Mouse (Mus musculus): ENCODE results near the gene Map2. TPM values are rescaled to one million over a fixed set of nuclear protein-coding genes. Genes with fewer than 3 reads are reported as not detected.

Map2 gene
- polyA plus RNA-seq, 1 experiment from 2014 or later, result 12.7 TPM

DNA sequence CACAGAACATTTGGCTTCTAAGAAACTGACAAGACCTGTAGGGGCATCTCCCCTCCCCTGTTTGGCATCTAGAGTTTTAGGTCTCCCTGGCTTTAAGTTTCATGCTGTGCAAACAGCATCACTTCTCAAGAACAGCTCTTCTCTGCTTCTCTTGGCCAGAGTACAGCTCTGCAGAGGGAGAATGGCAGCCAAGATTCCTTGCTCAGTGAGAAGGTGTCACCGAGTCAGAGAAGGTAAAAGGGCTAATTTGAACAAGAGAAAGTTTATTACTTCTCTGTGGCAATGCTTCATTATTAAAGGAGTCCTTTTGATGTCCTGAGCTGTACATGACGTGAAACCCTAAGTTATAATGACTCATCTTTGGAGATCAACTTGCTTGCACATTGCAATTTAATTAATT is 10.4 kb upstream of the Map2 start:
- DNase-seq (ENCODE audit: low spot score) (no peak), ATAC-seq (replicated peaks; ENCODE audit: low FRiP score, low TSS enrichment, low read depth) (no peak)
- Histone ChIP-seq H3K9me3 (ENCODE audit: control insufficient read depth, low read length) (no peaks in the 10 kb centered on the region), H3K4me1 (replicated peaks; ENCODE audit: control insufficient read depth, insufficient read depth, low read length) (no peaks in the 10 kb centered on the region), H3K27me3 (replicated peaks; ENCODE audit: control insufficient read depth, insufficient read depth, low read length) (no peaks in the 10 kb centered on the region), H3K4me2 (ENCODE audit: low read length) (no peak overlapping the region), H3K36me3 (ENCODE audit: control insufficient read depth, insufficient read depth, low read length) (no peaks in the 10 kb centered on the region), H3K9ac (ENCODE audit: low read length) (no peak overlapping the region), H3K27ac (ENCODE audit: low read depth) (no peak overlapping the region), H3K4me3 (ENCODE audit: low read depth, low read length) (no peak overlapping the region)
- WGBS, result 68% methylated on average over 2 of the region's 2 CpGs

- no peaks in the 10 kb centered on the region for H3K4me1 ChIP-seq (replicated peaks; ENCODE audit: control insufficient read depth, insufficient read depth, low read length)
- H3K4me3 ChIP-seq (ENCODE audit: low read depth, low read length), result no peak overlapping the region
- no peak overlapping the region for H3K4me2 ChIP-seq (ENCODE audit: low read length)
- no peaks in the 10 kb centered on the region for H3K9me3 ChIP-seq (ENCODE audit: control insufficient read depth, low read length)
- H3K27me3 ChIP-seq (replicated peaks; ENCODE audit: control insufficient read depth, insufficient read depth, low read length), result no peaks in the 10 kb centered on the region
- no peak overlapping the region for H3K9ac ChIP-seq (ENCODE audit: low read length)
- H3K36me3 ChIP-seq (ENCODE audit: control insufficient read depth, insufficient read depth, low read length), result no peaks in the 10 kb centered on the region
- 58% methylated on average over 5 of the region's 5 CpGs for WGBS
- DNase-seq (ENCODE audit: low spot score) (no peak), ATAC-seq (replicated peaks; ENCODE audit: low FRiP score, low TSS enrichment, low read depth) (no peak)
- H3K27ac ChIP-seq (ENCODE audit: low read depth), result no peak overlapping the region
Measured at GRCm38 (mm10) chr1:66168722-66169121, 6.4 kb upstream of the Map2 start.

DNA sequence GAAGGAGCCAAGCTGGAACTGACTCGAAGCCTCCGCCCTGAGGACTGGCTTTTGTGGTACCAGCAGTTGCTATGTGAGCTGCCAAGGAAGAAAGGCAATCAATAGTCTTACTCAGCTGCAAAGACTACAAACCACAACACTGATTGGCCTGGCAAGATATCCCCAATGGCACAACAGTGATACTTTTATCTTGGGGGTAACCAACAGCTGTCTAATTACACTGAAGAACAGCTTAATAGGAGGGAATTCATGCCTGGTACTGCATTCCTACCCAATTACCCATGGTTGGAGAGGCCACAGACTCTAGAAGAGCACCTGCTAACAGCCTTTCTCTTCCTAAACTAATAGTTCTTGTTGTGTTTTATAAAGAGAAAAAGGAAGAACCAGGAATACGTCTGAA is 2.9 kb upstream of the Map2 start:
- DNase-seq (ENCODE audit: low spot score), result no peak
- no peak overlapping the region for H3K27ac ChIP-seq (ENCODE audit: low read depth)
- H3K36me3 ChIP-seq (ENCODE audit: control insufficient read depth, insufficient read depth, low read length), result no peaks in the 10 kb centered on the region
- 0 out of 2 replicates have a peak, but pooled peaks cover 8% of the 10 kb centered on the region for H3K27me3 ChIP-seq (replicated peaks; ENCODE audit: control insufficient read depth, insufficient read depth, low read length)
- peaks cover 6% of the 10 kb centered on the region; the same call in 1 of the 2 replicates for H3K4me1 ChIP-seq (replicated peaks; ENCODE audit: control insufficient read depth, insufficient read depth, low read length)
- WGBS, result 72% methylated on average over 3 of the region's 3 CpGs
- no peak overlapping the region for H3K9ac ChIP-seq (ENCODE audit: low read length)
- H3K4me2 ChIP-seq (ENCODE audit: low read length), result no peak overlapping the region
- no peak for ATAC-seq (replicated peaks; ENCODE audit: low FRiP score, low TSS enrichment, low read depth)
- no peak overlapping the region for H3K4me3 ChIP-seq (ENCODE audit: low read depth, low read length)
- no peaks in the 10 kb centered on the region for H3K9me3 ChIP-seq (ENCODE audit: control insufficient read depth, low read length)

DNA sequence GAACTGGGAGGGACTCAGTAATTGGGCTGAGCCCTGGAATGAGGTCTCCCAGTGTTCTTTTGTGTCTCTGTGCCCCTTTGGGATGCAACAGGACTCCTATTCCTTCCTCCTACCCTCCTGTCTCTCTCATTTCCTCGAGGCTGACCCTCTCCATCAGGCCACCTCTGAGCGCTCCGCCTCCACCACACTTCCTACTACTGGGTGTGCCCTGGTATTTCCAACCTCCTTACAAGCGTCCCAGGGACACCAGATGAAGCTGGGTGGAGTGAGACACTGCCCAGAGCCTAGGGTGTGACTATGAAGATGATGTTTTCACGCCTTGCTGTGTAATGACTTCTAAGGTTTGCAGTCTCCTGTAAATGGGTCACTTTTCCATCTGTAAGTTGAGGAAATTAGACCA is 1.4 kb upstream of the Map2 start:
- ATAC-seq (replicated peaks; ENCODE audit: low FRiP score, low TSS enrichment, low read depth), result no peak
- no peak overlapping the region for H3K27ac ChIP-seq (ENCODE audit: low read depth)
- peaks cover 6% of the 10 kb centered on the region; the same call in 1 of the 2 replicates for H3K4me1 ChIP-seq (replicated peaks; ENCODE audit: control insufficient read depth, insufficient read depth, low read length)

GRCm38 (mm10) chr1:66176012-66176837 is 1.2 kb downstream of the Map2 start:
- Histone ChIP-seq H3K36me3 (ENCODE audit: control insufficient read depth, insufficient read depth, low read length) (no peaks in the 10 kb centered on the region), H3K4me3 (ENCODE audit: low read depth, low read length) (peak overlapping the region; percentile 61), H3K27me3 (replicated peaks; ENCODE audit: control insufficient read depth, insufficient read depth, low read length) (0 out of 2 replicates have a peak, but pooled peaks cover 8% of the 10 kb centered on the region), H3K4me2 (ENCODE audit: low read length) (peak overlapping the region; percentile 94), H3K9me3 (ENCODE audit: control insufficient read depth, low read length) (no peaks in the 10 kb centered on the region), H3K27ac (ENCODE audit: low read depth) (no peak overlapping the region), H3K4me1 (replicated peaks; ENCODE audit: control insufficient read depth, insufficient read depth, low read length) (peaks cover 6% of the 10 kb centered on the region; the same call in 1 of the 2 replicates), H3K9ac (ENCODE audit: low read length) (no peak overlapping the region)
- ATAC-seq (replicated peaks; ENCODE audit: low FRiP score, low TSS enrichment, low read depth), result no peak
- 33% methylated on average over 9 of the region's 9 CpGs for WGBS
- DNase-seq (ENCODE audit: low spot score), result no peak

More for the DNA sequence above, 1.4 kb upstream of the Map2 start:
- Histone ChIP-seq H3K9ac (ENCODE audit: low read length) (no peak overlapping the region), H3K9me3 (ENCODE audit: control insufficient read depth, low read length) (no peaks in the 10 kb centered on the region), H3K4me3 (ENCODE audit: low read depth, low read length) (no peak overlapping the region), H3K27me3 (replicated peaks; ENCODE audit: control insufficient read depth, insufficient read depth, low read length) (0 out of 2 replicates have a peak, but pooled peaks cover 8% of the 10 kb centered on the region), H3K4me2 (ENCODE audit: low read length) (no peak overlapping the region), H3K36me3 (ENCODE audit: control insufficient read depth, insufficient read depth, low read length) (no peaks in the 10 kb centered on the region)
- 50% methylated on average over 5 of the region's 5 CpGs for WGBS
- no peak for DNase-seq (ENCODE audit: low spot score)

- ATAC-seq (replicated peaks; ENCODE audit: low FRiP score, low TSS enrichment, low read depth) (no peak), DNase-seq (ENCODE audit: low spot score) (no peak)
- Histone ChIP-seq H3K4me3 (ENCODE audit: low read depth, low read length) (no peak overlapping the region), H3K27ac (ENCODE audit: low read depth) (no peak overlapping the region), H3K4me2 (ENCODE audit: low read length) (peak overlapping the region; percentile 94; the same call in 1 of the 2 replicates), H3K9me3 (ENCODE audit: control insufficient read depth, low read length) (no peaks in the 10 kb centered on the region), H3K27me3 (replicated peaks; ENCODE audit: control insufficient read depth, insufficient read depth, low read length) (0 out of 2 replicates have a peak, but pooled peaks cover 8% of the 10 kb centered on the region), H3K4me1 (replicated peaks; ENCODE audit: control insufficient read depth, insufficient read depth, low read length) (peaks cover 6% of the 10 kb centered on the region; the same call in 1 of the 2 replicates), H3K36me3 (ENCODE audit: control insufficient read depth, insufficient read depth, low read length) (no peaks in the 10 kb centered on the region), H3K9ac (ENCODE audit: low read length) (no peak overlapping the region)
- WGBS, result 77% methylated on average over 2 of the region's 2 CpGs
Measured at GRCm38 (mm10) chr1:66176838-66177105, 1.7 kb downstream of the Map2 start.

- Histone ChIP-seq H3K4me1 (replicated peaks; ENCODE audit: control insufficient read depth, insufficient read depth, low read length) (peaks cover 6% of the 10 kb centered on the region; the same call in 1 of the 2 replicates), H3K9me3 (ENCODE audit: control insufficient read depth, low read length) (no peaks in the 10 kb centered on the region), H3K36me3 (ENCODE audit: control insufficient read depth, insufficient read depth, low read length) (no peaks in the 10 kb centered on the region), H3K4me2 (ENCODE audit: low read length) (no peak overlapping the region), H3K27ac (ENCODE audit: low read depth) (no peak overlapping the region), H3K4me3 (ENCODE audit: low read depth, low read length) (no peak overlapping the region), H3K27me3 (replicated peaks; ENCODE audit: control insufficient read depth, insufficient read depth, low read length) (0 out of 2 replicates have a peak, but pooled peaks cover 8% of the 10 kb centered on the region), H3K9ac (ENCODE audit: low read length) (no peak overlapping the region)
- WGBS, result 56% methylated on average over 4 of the region's 4 CpGs
- no peak for ATAC-seq (replicated peaks; ENCODE audit: low FRiP score, low TSS enrichment, low read depth)
- no peak for DNase-seq (ENCODE audit: low spot score)
Measured at GRCm38 (mm10) chr1:66177489-66178170, 2.6 kb downstream of the Map2 start.

DNA sequence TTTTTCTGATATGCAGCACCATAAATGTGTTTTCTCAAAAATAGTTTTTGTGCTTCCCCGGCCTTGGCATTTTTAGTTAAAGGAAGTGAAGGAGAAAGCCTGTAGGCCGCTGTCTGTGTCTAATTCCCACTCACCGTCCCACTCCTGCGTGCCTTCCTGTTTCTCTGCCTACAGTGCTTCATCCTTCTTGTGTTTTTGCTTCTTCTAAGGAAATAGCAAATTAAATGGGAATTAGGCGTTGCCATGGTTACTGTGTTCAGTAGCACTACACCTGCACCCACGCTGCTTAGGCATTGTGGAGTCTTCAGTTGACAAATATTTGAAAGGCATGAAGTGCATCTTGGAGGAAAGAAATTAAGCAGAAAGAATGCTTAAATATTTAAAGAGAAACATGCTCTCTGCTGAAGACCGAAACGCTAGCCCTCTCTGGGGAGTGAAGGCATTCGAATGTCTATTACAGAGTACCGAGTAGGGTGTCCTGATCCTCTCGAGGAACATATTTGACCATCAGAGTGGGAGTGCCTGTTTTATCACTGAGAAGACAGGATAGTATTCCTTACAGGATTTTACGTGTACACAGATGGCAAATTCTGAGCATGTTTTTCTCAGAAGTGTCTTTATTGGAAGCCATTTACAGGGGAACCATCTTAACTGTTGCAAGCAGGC is 12.1 kb downstream of the Map2 start:
- ATAC-seq (replicated peaks; ENCODE audit: low FRiP score, low TSS enrichment, low read depth) (no peak), DNase-seq (ENCODE audit: low spot score) (no peak)
- Histone ChIP-seq H3K36me3 (ENCODE audit: control insufficient read depth, insufficient read depth, low read length) (no peaks in the 10 kb centered on the region), H3K9me3 (ENCODE audit: control insufficient read depth, low read length) (no peaks in the 10 kb centered on the region), H3K9ac (ENCODE audit: low read length) (no peak overlapping the region), H3K4me2 (ENCODE audit: low read length) (no peak overlapping the region), H3K4me3 (ENCODE audit: low read depth, low read length) (no peak overlapping the region), H3K4me1 (replicated peaks; ENCODE audit: control insufficient read depth, insufficient read depth, low read length) (no peaks in the 10 kb centered on the region), H3K27ac (ENCODE audit: low read depth) (no peak overlapping the region), H3K27me3 (replicated peaks; ENCODE audit: control insufficient read depth, insufficient read depth, low read length) (no peaks in the 10 kb centered on the region)
- WGBS, result 74% methylated on average over 12 of the region's 12 CpGs
